Comparison of ENCODE assay signal across 8 mouse cellular contexts in the genomic region with DNA sequence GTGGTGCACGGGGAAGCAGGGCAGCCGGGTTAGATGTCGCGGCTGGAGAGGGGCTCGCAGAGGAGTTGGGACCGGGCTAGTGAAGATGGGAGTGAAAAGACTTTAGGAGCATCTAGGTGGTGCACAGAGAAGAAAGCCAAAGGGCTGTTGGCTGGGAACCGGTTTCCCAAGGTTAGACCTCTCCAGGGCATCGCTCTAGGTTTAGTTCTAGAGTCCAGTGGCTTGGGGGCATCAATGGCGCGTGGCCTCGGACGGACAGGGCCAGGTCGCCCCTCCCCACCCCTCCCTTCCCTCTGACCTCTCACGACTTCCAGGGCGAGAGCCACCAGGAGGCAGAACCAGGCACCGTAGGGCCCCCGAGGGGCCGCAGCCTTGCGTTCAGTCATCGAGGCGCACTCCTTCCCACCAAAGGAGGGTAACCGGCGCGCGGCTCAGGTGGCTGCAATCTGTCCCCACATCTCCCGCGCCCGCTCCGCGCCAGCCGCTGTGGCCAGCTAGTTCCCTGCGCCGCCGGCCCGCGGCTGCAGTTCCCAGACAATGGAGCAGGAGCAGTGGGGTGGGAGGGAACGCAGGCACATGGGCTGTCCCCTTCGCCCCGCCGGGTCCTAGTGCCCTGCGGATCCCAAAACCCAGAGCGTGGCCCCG. TPM values are rescaled to one million over a fixed set of nuclear protein-coding genes. Genes with fewer than 3 reads are reported as not detected.
A peak's percentile ranks its signal among the peaks of the same experiment; 100 is the strongest.
DNase-seq lines count a peak whose midpoint lies in the region; ATAC-seq and TF ChIP-seq lines count a peak whose summit lies in the region.

No protein-coding gene starts in this region.

- no peaks in the 10 kb centered on the region for H3K27me3 ChIP-seq in forebrain, embryonic 13.5 days
- H3K27me3 ChIP-seq in heart, embryonic 16.5 days (ENCODE audit: control insufficient read depth, insufficient read depth, low read length), result no peaks in the 10 kb centered on the region
- H3K27me3 ChIP-seq in liver, embryonic 11.5 days (replicated peaks; ENCODE audit: control insufficient read depth, insufficient read depth, low read length), result peaks cover 28% of the 10 kb centered on the region
- peaks cover 4% of the 10 kb centered on the region; the same call in 1 of the 2 replicates for H3K27me3 ChIP-seq in thymus, adult 2 months (ENCODE audit: control insufficient read depth, insufficient read depth, low read length)

- peak overlapping the region; percentile 96 for H3K9ac ChIP-seq in forebrain, embryonic 13.5 days
- peak overlapping the region; percentile 88 for H3K9ac ChIP-seq in heart, embryonic 16.5 days (ENCODE audit: low read length)
- peak overlapping the region; percentile 67 for H3K9ac ChIP-seq in liver, embryonic 11.5 days (ENCODE audit: low read depth, low read length)

- TF ChIP-seq CTCF in thymus, adult 2 months (IDR thresholded peaks at IDR 0.05; ENCODE audit: borderline replicate concordance, control insufficient read depth, extremely low read depth, insufficient read depth, low read length, poor library complexity), result no peak

- no peaks in the 10 kb centered on the region for H3K9me3 ChIP-seq in forebrain, embryonic 13.5 days (replicated peaks)
- H3K9me3 ChIP-seq in heart, embryonic 16.5 days (replicated peaks; ENCODE audit: control insufficient read depth, low read length), result no peaks in the 10 kb centered on the region
- no peaks in the 10 kb centered on the region for H3K9me3 ChIP-seq in liver, embryonic 11.5 days (ENCODE audit: control insufficient read depth, low read length)

- H3K4me1 ChIP-seq in forebrain, embryonic 13.5 days, result peaks cover 34% of the 10 kb centered on the region
- H3K4me1 ChIP-seq in heart, embryonic 16.5 days (ENCODE audit: control insufficient read depth, insufficient read depth, low read length), result peaks cover 15% of the 10 kb centered on the region
- H3K4me1 ChIP-seq in liver, embryonic 11.5 days (replicated peaks; ENCODE audit: control insufficient read depth, insufficient read depth, low read length), result 0 out of 2 replicates have a peak, but pooled peaks cover 3% of the 10 kb centered on the region
- H3K4me1 ChIP-seq in thymus, adult 2 months (replicated peaks; ENCODE audit: control insufficient read depth, insufficient read depth, low read length), result peaks cover 9% of the 10 kb centered on the region; the same call in 1 of the 2 replicates

- 0% methylated on average over 42 of the region's 43 CpGs for WGBS in forebrain, embryonic 13.5 days
- WGBS in heart, embryonic 16.5 days, result under 1% methylated on average over 43 of the region's 43 CpGs
- under 1% methylated on average over 37 of the region's 43 CpGs for WGBS in liver, embryonic 11.5 days
- 1% methylated on average over 43 of the region's 43 CpGs for WGBS in thymus, adult 2 months

- H3K4me3 ChIP-seq in forebrain, embryonic 13.5 days, result peak overlapping the region; percentile 88
- peak overlapping the region; percentile 83 for H3K4me3 ChIP-seq in heart, embryonic 16.5 days (ENCODE audit: low read length)
- H3K4me3 ChIP-seq in liver, embryonic 11.5 days (ENCODE audit: low read depth, low read length), result peak overlapping the region; percentile 55
- H3K4me3 ChIP-seq in thymus, adult 2 months (ENCODE audit: control insufficient read depth, insufficient read depth, low read length), result peak overlapping the region; percentile 44

- peak overlapping the region; percentile 92 for H3K27ac ChIP-seq in forebrain, embryonic 13.5 days
- H3K27ac ChIP-seq in heart, embryonic 16.5 days (ENCODE audit: low read length), result peak overlapping the region; percentile 70
- H3K27ac ChIP-seq in liver, embryonic 11.5 days (ENCODE audit: low read depth, low read length), result no peak overlapping the region; the same call in 1 of the 2 replicates
- no peak overlapping the region for H3K27ac ChIP-seq in thymus, adult 2 months (ENCODE audit: control insufficient read depth, insufficient read depth, low read length)

- peaks cover 66% of the 10 kb centered on the region for H3K36me3 ChIP-seq in forebrain, embryonic 13.5 days (ENCODE audit: poor library complexity, severe bottlenecking)
- H3K36me3 ChIP-seq in heart, embryonic 16.5 days (ENCODE audit: control insufficient read depth, insufficient read depth), result peaks cover 44% of the 10 kb centered on the region
- H3K36me3 ChIP-seq in liver, embryonic 11.5 days (ENCODE audit: control insufficient read depth, insufficient read depth, low read length), result peaks cover 23% of the 10 kb centered on the region
- H3K36me3 ChIP-seq in thymus, adult 2 months (ENCODE audit: control insufficient read depth, insufficient read depth, low read length), result peaks cover 8% of the 10 kb centered on the region; the same call in 1 of the 2 replicates

- DNase-seq in 3T3-L1 (ENCODE audit: low read depth, low spot score), result peak; percentile 77
- DNase-seq in brain, embryonic 18.5 days (ENCODE audit: low read depth, low spot score), result peak; percentile 70
- DNase-seq in kidney, postnatal 14 days, result peak; percentile 86
- peak; percentile 82 for DNase-seq in liver, embryonic 11.5 days (ENCODE audit: low spot score)
- DNase-seq in naive thymus-derived CD4-positive, alpha-beta T cell, adult 2 months (ENCODE audit: low read depth), result peak; percentile 15
- peak; percentile 31 for DNase-seq in thymus, adult 2 months

- TF ChIP-seq POLR2A in thymus, adult 2 months (IDR thresholded peaks at IDR 0.05; ENCODE audit: control insufficient read depth, extremely low read depth, insufficient read depth, low read length, poor library complexity), result no peak

- peak overlapping the region; percentile 93 for H3K4me2 ChIP-seq in forebrain, embryonic 13.5 days
- peak overlapping the region; percentile 84 for H3K4me2 ChIP-seq in heart, embryonic 16.5 days (ENCODE audit: low read depth, low read length)
- peak overlapping the region; percentile 62 for H3K4me2 ChIP-seq in liver, embryonic 11.5 days

- ATAC-seq in forebrain, embryonic 13.5 days, result peak; percentile 96
- ATAC-seq in heart, embryonic 16.5 days (replicated peaks; ENCODE audit: extremely low read depth, insufficient read depth, low FRiP score), result peak; percentile 91
- ATAC-seq in liver, embryonic 11.5 days (replicated peaks; ENCODE audit: low FRiP score), result peak; percentile 81

RNA-seq across cellular contexts. Expression of gene Tmem132a, which starts 0.4 kb away (rescaled TPM):
- 131 and 135 TPM in 2 replicates for polyA plus RNA-seq in forebrain, embryonic 13.5 days (2015; fragmentation: Nextera tagmentation; extraction: Ambion mirVana)
- polyA plus RNA-seq in heart, embryonic 16.5 days (2015; fragmentation: Nextera tagmentation; extraction: Ambion mirVana), result 36.7 and 47.0 TPM in 2 replicates
- polyA plus RNA-seq in liver, embryonic 11.5 days (2014; fragmentation: Nextera tagmentation; extraction: Ambion mirVana), result 27.2 and 27.7 TPM in 2 replicates
- 10.4 and 11.0 TPM in 2 replicates for polyA plus RNA-seq in thymus, adult 2 months (2012; rRNA removed)

RNA-seq across cellular contexts. Expression of gene Tmem109, which starts 12.4 kb away (rescaled TPM):
- 33.6 and 35.6 TPM in 2 replicates for polyA plus RNA-seq in forebrain, embryonic 13.5 days (2015; fragmentation: Nextera tagmentation; extraction: Ambion mirVana)
- 108 and 112 TPM in 2 replicates for polyA plus RNA-seq in heart, embryonic 16.5 days (2015; fragmentation: Nextera tagmentation; extraction: Ambion mirVana)
- polyA plus RNA-seq in liver, embryonic 11.5 days (2014; fragmentation: Nextera tagmentation; extraction: Ambion mirVana), result 42.7 and 45.4 TPM in 2 replicates
- 64.9 and 71.8 TPM in 2 replicates for polyA plus RNA-seq in thymus, adult 2 months (2012; rRNA removed)

RNA-seq across cellular contexts. Expression of gene Prpf19, which starts 25.7 kb away (rescaled TPM):
- 45.3 and 50.8 TPM in 2 replicates for polyA plus RNA-seq in forebrain, embryonic 13.5 days (2015; fragmentation: Nextera tagmentation; extraction: Ambion mirVana)
- 35.9 and 37.7 TPM in 2 replicates for polyA plus RNA-seq in heart, embryonic 16.5 days (2015; fragmentation: Nextera tagmentation; extraction: Ambion mirVana)
- 45.7 and 46.8 TPM in 2 replicates for polyA plus RNA-seq in liver, embryonic 11.5 days (2014; fragmentation: Nextera tagmentation; extraction: Ambion mirVana)
- 349 and 357 TPM in 2 replicates for polyA plus RNA-seq in thymus, adult 2 months (2012; rRNA removed)

RNA-seq across cellular contexts. Expression of gene Slc15a3, which starts 29.8 kb away (rescaled TPM):
- 0.15 and 0.30 TPM in 2 replicates for polyA plus RNA-seq in forebrain, embryonic 13.5 days (2015; fragmentation: Nextera tagmentation; extraction: Ambion mirVana)
- polyA plus RNA-seq in heart, embryonic 16.5 days (2015; fragmentation: Nextera tagmentation; extraction: Ambion mirVana), result 0.42 and 0.92 TPM in 2 replicates
- polyA plus RNA-seq in liver, embryonic 11.5 days (2014; fragmentation: Nextera tagmentation; extraction: Ambion mirVana), result 1.1 and 1.2 TPM in 2 replicates
- 26.1 and 29.7 TPM in 2 replicates for polyA plus RNA-seq in thymus, adult 2 months (2012; rRNA removed)

RNA-seq across cellular contexts. Expression of gene Cd6, which starts 39.5 kb away (rescaled TPM):
- not detected in 2 replicates for polyA plus RNA-seq in forebrain, embryonic 13.5 days (2015; fragmentation: Nextera tagmentation; extraction: Ambion mirVana)
- polyA plus RNA-seq in heart, embryonic 16.5 days (2015; fragmentation: Nextera tagmentation; extraction: Ambion mirVana), result 0.91 and 4.3 TPM in 2 replicates
- polyA plus RNA-seq in liver, embryonic 11.5 days (2014; fragmentation: Nextera tagmentation; extraction: Ambion mirVana), result not detected in 2 replicates
- 317 and 321 TPM in 2 replicates for polyA plus RNA-seq in thymus, adult 2 months (2012; rRNA removed)

Comparison
In these comparisons a context has a peak if more than half of its experiments do, and no peak if none do; other contexts are left out.
1. DNase-seq: peak in every context shown above with its lines; median percentile 86 in kidney, postnatal 14 days; 82 in liver, embryonic 11.5 days; 77 in 3T3-L1; 70 in brain, embryonic 18.5 days; 31 in thymus, adult 2 months; 15 in naive thymus-derived CD4-positive, alpha-beta T cell, adult 2 months.
2. H3K27ac ChIP-seq: peak in forebrain, embryonic 13.5 days (single experiment) and heart, embryonic 16.5 days (single experiment); none in liver, embryonic 11.5 days (single experiment) and thymus, adult 2 months (single experiment).
3. Peak in every context shown above with its lines, with median percentiles within 50 percentile points of each other: ATAC-seq, H3K4me2 ChIP-seq, H3K4me3 ChIP-seq and H3K9ac ChIP-seq.